Mouse (Mus musculus) forebrain, embryonic 14.5 days (tissue): ENCODE results near the gene Rala. TPM values are rescaled to one million over a fixed set of nuclear protein-coding genes. Genes with fewer than 3 reads are reported as not detected.

ENCODE experiments used
- ATAC-seq: fragments of 200-750 bp; cut with Nextera tagmentation; 2 replicates; pipeline ENCODE4 v1.8.0; 2017; ENCODE audit warnings: mild to moderate bottlenecking, moderate library complexity
- DNase-seq: peaks from one replicate; pipeline ENCODE4 v3.0.0-alpha.2; 2015; ENCODE audit warnings: low spot score
- H3K27ac ChIP-seq: fragments of 300-500 bp; sonication (generic); 2 replicates; pipeline ENCODE4 v1.5.1; 2014; ENCODE audit warnings: low read depth, mild to moderate bottlenecking, control low read depth, low read length, moderate library complexity
- H3K27me3 ChIP-seq: fragments of 300-500 bp; sonication (generic); replicated peaks from 2 replicates; pipeline ENCODE4 v1.6.1; 2014; ENCODE audit warnings: low read length, control low read depth, mixed read lengths; ENCODE audit not compliant: control insufficient read depth, insufficient read depth
- H3K36me3 ChIP-seq: fragments of 300-500 bp; sonication (generic); 2 replicates; pipeline ENCODE4 v1.6.1; 2014; ENCODE audit warnings: low read length, control low read depth; ENCODE audit not compliant: control insufficient read depth, insufficient read depth
- H3K4me1 ChIP-seq: fragments of 300-500 bp; sonication (generic); 2 replicates; pipeline ENCODE4 v1.6.1; 2014; ENCODE audit warnings: antibody characterized with exemption, low read length, control low read depth; ENCODE audit not compliant: control insufficient read depth, insufficient read depth
- H3K4me2 ChIP-seq: fragments of 300-500 bp; sonication (generic); 2 replicates; pipeline ENCODE4 v1.6.1; 2014; ENCODE audit warnings: mild to moderate bottlenecking, control low read depth, low read length
- H3K4me3 ChIP-seq: fragments of 300-500 bp; sonication (generic); 2 replicates; pipeline ENCODE4 v1.5.1; 2014; ENCODE audit warnings: low read depth, low read length, control low read depth
- H3K9ac ChIP-seq: fragments of 300-500 bp; sonication (generic); 2 replicates; pipeline ENCODE4 v1.6.1; 2014; ENCODE audit warnings: mild to moderate bottlenecking, low read length, control low read depth, moderate library complexity
- H3K9me3 ChIP-seq: fragments of 300-500 bp; sonication (generic); replicated peaks from 2 replicates; pipeline ENCODE4 v1.6.1; 2016; ENCODE audit warnings: low read length, control low read depth, mixed read lengths; ENCODE audit not compliant: control insufficient read depth
- WGBS: fragments of 180-500 bp; shearing (Covaris S2); extraction: QIAGEN DNeasy Blood & Tissue Kit; methylation state at CpG from one replicate; pipeline ENCODE4 v1.1.7; 2014; 5-methylcytosine and 5-hydroxymethylcytosine counted together
- polyA plus RNA-seq: library from polyadenylated mRNA; unstranded; fragments of >200 nt; fragmentation: Nextera tagmentation; extraction: Ambion mirVana; gene quantifications from 2 replicates; pipeline ENCODE4 v1.2.1, GENCODE M21; 2014

Rala gene
- polyA plus RNA-seq, 1 experiment from 2014 or later: 176 TPM

GRCm38 (mm10) chr13:17832940-17833339, 111.1 kb downstream of the Rala start:
- 71% methylated on average over 3 of the region's 3 CpGs for WGBS
- H3K36me3 ChIP-seq: no peaks in the 10 kb centered on the region
- no peak overlapping the region for H3K4me3 ChIP-seq
- no peak for ATAC-seq
- H3K27ac ChIP-seq: no peak overlapping the region
- no peak overlapping the region for H3K9ac ChIP-seq
- no peaks in the 10 kb centered on the region for H3K4me1 ChIP-seq
- DNase-seq: no peak
- H3K27me3 ChIP-seq: no peaks in the 10 kb centered on the region
- no peak overlapping the region for H3K4me2 ChIP-seq
- no peaks in the 10 kb centered on the region for H3K9me3 ChIP-seq

Other genes starting within 250 kb of the Rala start
- 48.3 and 60.0 TPM in 2 replicates for gene Mplkip, start 249.0 kb downstream of the Rala start, polyA plus RNA-seq
- 1.7 TPM in 2 replicates for gene Sugct, start 248.7 kb downstream of the Rala start, polyA plus RNA-seq
- gene Cdk13, start 139.1 kb downstream of the Rala start, polyA plus RNA-seq: 13.6 and 15.4 TPM in 2 replicates
- 94.8 and 97.8 TPM in 2 replicates for gene Yae1d1, start 49.1 kb upstream of the Rala start, polyA plus RNA-seq